Mouse (Mus musculus): ENCODE results near the gene Nomo1. TPM values are rescaled to one million over a fixed set of nuclear protein-coding genes. Genes with fewer than 3 reads are reported as not detected.

Nomo1 gene
- polyA plus RNA-seq, 1 experiment from 2014 or later: 26.8 TPM

DNA sequence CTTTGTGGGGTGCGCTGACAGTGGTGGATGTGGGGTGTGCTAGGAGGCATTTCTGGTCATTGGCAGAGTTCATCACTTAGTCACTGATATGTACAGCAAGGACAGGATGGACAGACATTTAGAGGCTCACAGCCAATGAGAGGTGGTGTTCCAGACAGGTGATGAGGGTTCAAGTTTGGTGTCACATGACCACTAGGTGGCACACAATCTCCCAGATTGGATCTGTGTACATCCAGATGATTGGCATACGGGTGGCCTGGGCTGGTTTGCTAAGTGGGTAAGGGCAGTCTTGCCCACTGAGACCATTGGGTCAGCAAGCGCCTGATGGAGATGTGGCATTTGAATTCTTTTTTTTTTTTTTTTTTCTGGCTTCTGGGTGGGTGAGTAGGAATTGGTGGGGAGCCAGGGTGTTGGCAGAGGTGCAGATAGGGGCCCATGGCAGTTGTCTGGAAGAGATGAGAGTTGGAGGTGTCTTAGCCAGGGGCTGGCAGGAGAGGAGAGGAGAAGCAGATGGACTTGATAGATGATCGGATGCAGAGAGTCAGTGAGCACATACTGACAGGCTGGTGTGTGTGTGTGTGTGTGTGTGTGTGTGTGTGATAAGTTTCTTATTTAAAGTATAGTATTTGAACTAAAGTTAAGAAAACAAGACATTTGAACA lies 18.8 kb downstream of the Nomo1 start:
- H3K9me3 ChIP-seq: no peaks in the 10 kb centered on the region
- no peak overlapping the region for H3K27ac ChIP-seq (replicated peaks)
- no peak for DNase-seq (ENCODE audit: low spot score)
- H3K27me3 ChIP-seq (replicated peaks; ENCODE audit: low read depth, poor library complexity, severe bottlenecking): no peaks in the 10 kb centered on the region
- no peak overlapping the region for H3K4me3 ChIP-seq
- H3K4me1 ChIP-seq: no peaks in the 10 kb centered on the region
- 92% methylated on average over 4 of the region's 4 CpGs for WGBS
- peaks cover 92% of the 10 kb centered on the region for H3K36me3 ChIP-seq (replicated peaks)

DNA sequence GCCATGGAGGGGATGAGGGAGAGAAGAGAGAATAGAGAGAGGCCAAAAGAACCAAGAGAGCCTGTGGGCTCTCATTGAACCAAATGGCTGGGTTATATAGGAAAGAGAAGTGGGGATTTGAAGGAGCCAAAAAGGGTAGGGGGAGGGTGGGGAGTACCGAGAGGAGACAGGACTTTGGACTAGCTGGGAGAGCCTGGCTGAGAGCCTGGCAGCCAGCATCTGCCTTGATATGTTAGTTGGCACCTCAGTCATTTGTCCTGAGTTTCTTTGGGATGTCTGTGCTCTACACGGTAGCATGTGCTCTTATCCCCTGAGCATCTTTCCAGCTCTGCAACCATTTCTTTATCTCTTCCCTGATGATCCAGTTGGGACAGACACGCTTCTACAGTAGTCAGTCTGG lies 20.1 kb downstream of the Nomo1 start:
- Histone ChIP-seq H3K4me3 (no peak overlapping the region), H3K27ac (replicated peaks) (no peak overlapping the region), H3K4me1 (no peaks in the 10 kb centered on the region), H3K9me3 (no peaks in the 10 kb centered on the region), H3K36me3 (replicated peaks) (peaks cover 92% of the 10 kb centered on the region), H3K27me3 (replicated peaks; ENCODE audit: low read depth, poor library complexity, severe bottlenecking) (no peaks in the 10 kb centered on the region)
- WGBS: 90% methylated on average over 3 of the region's 3 CpGs
- no peak for DNase-seq (ENCODE audit: low spot score)

DNA sequence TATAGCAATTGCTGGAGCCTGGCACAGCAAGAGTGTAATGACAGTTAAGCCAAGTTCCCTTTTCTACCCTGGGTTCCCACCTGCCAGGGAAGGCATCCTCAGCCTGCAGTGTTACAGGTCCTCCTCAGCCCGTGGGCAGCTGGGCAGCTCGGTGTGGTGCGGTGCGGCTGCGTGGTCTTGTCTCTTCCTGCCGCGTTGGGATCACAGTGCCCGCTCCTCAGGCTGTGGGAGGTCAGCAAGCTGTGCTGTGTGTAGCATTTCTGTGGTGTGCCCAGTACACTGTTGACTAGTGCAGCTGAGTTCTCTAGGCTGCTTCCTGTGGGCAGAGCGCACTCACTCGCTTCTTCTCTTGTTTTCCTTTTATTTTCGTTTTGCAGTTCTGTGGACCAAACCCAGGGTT lies 25.4 kb downstream of the Nomo1 start:
- Histone ChIP-seq H3K4me3 (no peak overlapping the region), H3K27ac (replicated peaks) (no peak overlapping the region), H3K36me3 (replicated peaks) (peaks cover 99% of the 10 kb centered on the region), H3K27me3 (replicated peaks; ENCODE audit: low read depth, poor library complexity, severe bottlenecking) (no peaks in the 10 kb centered on the region), H3K9me3 (no peaks in the 10 kb centered on the region), H3K4me1 (peaks cover 8% of the 10 kb centered on the region; the same call in 1 of the 2 replicates)
- WGBS: 92% methylated on average over 11 of the region's 11 CpGs
- no peak for DNase-seq (ENCODE audit: low spot score)

DNA sequence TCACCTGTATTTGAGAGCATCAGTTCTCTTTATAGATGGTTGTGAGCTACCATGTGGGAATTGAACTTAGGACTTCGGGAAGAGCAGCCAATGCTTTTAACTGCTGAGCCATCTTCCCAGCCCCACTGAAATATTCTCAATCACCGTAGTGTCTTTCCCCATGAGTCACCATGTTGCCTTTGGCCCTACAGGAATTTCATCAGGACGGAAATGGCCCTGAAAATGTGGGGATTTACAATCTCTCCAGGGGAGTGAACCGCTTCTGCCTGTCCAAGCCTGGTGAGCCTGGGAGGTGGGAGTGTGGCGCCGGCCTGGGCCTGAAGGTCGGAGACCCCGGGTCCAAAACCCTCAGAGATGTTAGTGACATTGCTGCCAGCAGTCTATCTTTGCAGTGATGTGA lies 27.2 kb downstream of the Nomo1 start:
- no peak for DNase-seq (ENCODE audit: low spot score)

DNA sequence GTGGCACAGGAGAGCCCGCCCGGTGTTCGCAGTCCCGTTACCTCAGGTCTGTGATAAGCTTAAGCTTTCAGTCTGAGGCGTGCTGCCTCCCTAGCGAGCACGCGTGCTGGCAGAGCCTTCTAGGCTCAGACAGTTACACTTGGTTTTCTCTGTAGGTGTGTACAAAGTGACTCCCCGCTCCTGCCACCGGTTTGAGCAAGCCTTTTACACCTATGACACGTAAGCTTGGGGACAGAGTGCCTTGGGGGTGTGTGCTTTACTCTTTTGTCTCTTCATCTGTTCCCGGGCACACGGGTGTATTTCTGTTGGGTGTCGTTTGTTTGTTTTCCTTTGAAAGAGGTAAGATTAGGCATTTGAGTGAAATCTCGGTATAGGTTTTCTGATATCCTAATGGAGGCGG lies 28.1 kb downstream of the Nomo1 start:
- Histone ChIP-seq H3K36me3 (replicated peaks) (peaks cover 99% of the 10 kb centered on the region), H3K27ac (replicated peaks) (no peak overlapping the region), H3K4me1 (peaks cover 8% of the 10 kb centered on the region; the same call in 1 of the 2 replicates), H3K27me3 (replicated peaks; ENCODE audit: low read depth, poor library complexity, severe bottlenecking) (no peaks in the 10 kb centered on the region), H3K9me3 (no peaks in the 10 kb centered on the region), H3K4me3 (no peak overlapping the region)
- DNase-seq (ENCODE audit: low spot score): no peak
- WGBS: 95% methylated on average over 16 of the region's 16 CpGs

More for the DNA sequence above, 27.2 kb downstream of the Nomo1 start:
- Histone ChIP-seq H3K27ac (replicated peaks) (no peak overlapping the region), H3K36me3 (replicated peaks) (peaks cover 99% of the 10 kb centered on the region), H3K27me3 (replicated peaks; ENCODE audit: low read depth, poor library complexity, severe bottlenecking) (no peaks in the 10 kb centered on the region), H3K4me3 (no peak overlapping the region), H3K9me3 (no peaks in the 10 kb centered on the region), H3K4me1 (peaks cover 8% of the 10 kb centered on the region; the same call in 1 of the 2 replicates)
- 91% methylated on average over 8 of the region's 8 CpGs for WGBS

DNA sequence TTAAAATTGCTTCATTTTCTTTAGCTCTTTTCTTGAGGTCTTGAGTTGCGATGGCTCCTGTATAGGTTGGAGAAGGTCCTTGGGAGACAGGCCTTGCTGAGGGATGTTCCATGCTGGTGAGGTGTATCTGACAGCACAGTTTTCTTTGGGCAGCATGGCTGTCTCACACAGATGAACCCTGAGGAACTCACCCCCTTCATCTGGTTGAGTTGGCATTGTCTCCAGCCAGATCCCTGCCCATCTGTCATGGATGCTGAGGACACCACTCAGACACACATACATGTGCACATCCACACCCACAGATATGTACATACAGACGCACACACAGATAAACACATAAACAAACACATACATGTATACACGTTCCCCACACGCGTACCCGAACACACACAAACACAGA lies 29.8 kb downstream of the Nomo1 start:
- no peak overlapping the region for H3K4me3 ChIP-seq
- no peak overlapping the region for H3K27ac ChIP-seq (replicated peaks)
- peaks cover 99% of the 10 kb centered on the region for H3K36me3 ChIP-seq (replicated peaks)
- no peaks in the 10 kb centered on the region for H3K9me3 ChIP-seq
- no peak for DNase-seq (ENCODE audit: low spot score)
- peaks cover 8% of the 10 kb centered on the region; the same call in 1 of the 2 replicates for H3K4me1 ChIP-seq
- no peaks in the 10 kb centered on the region for H3K27me3 ChIP-seq (replicated peaks; ENCODE audit: low read depth, poor library complexity, severe bottlenecking)
- 92% methylated on average over 6 of the region's 6 CpGs for WGBS

DNA sequence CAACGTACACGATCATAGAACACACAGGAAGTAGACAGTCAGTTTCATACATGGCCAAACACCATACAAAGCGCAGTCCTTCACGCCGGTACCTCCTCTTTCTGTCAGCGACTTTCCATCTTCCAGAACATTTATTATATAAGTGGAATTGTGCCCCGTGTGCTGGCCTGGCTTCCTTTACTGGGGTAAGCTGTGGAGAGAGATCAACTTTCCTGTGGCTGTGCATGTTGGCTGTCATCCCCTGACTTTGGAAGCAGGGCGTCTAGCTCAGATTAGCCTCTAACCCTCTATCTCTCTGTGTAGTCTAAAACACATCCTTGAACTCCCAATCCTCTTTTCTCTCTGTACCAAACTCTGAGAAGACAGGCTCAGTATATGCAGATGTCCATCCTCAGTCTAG lies 35.3 kb downstream of the Nomo1 start:
- no peak for DNase-seq (ENCODE audit: low spot score)
- 94% methylated on average over 8 of the region's 8 CpGs for WGBS
- Histone ChIP-seq H3K9me3 (no peaks in the 10 kb centered on the region), H3K4me3 (no peak overlapping the region), H3K27me3 (replicated peaks; ENCODE audit: low read depth, poor library complexity, severe bottlenecking) (no peaks in the 10 kb centered on the region), H3K36me3 (replicated peaks) (peaks cover 99% of the 10 kb centered on the region), H3K4me1 (no peaks in the 10 kb centered on the region), H3K27ac (replicated peaks) (no peak overlapping the region)

DNA sequence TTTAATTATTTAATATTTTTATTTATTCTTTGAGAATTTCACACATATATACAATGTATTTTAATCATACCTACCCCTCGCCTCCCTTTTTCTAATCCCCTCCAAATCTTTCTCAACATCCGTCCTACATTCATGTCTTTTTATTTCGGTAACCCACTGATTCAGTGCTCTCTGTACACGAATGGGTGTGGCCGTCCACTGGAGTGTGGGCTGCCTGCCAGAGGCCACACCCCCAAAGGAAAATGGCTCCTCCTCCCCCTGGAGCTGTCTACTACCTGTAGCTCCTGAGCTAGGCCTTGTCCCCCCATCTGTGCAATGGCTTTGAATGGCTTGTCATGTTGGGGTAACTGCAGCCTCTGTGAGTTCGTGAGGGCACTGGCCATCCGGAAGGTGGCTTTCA lies 43.3 kb downstream of the Nomo1 start:
- no peaks in the 10 kb centered on the region for H3K9me3 ChIP-seq
- no peak for DNase-seq (ENCODE audit: low spot score)
- H3K4me1 ChIP-seq: no peaks in the 10 kb centered on the region
- no peak overlapping the region for H3K4me3 ChIP-seq
- H3K27ac ChIP-seq (replicated peaks): no peak overlapping the region
- 92% methylated on average over 7 of the region's 7 CpGs for WGBS
- H3K27me3 ChIP-seq (replicated peaks; ENCODE audit: low read depth, poor library complexity, severe bottlenecking): no peaks in the 10 kb centered on the region
- peaks cover 97% of the 10 kb centered on the region for H3K36me3 ChIP-seq (replicated peaks)

DNA sequence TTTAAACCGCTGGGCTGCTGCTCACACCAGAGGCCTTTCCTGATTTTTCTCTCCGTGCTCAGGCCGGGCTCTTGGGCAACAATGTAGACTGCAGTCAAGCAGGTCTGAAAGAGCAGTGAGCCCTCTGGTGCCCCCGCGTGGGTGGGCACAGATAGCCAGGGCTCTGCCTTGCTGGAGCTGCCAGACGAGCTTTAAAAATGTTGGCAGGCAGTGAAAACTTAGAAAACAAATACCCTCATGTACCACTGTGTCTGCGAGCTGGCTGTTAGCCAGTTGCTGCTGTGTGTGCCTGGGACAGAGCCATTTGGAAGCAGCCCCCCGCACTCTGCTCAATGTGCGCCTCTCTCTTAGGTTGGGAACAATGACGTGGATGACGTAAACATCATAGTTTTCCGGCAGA lies 44.2 kb downstream of the Nomo1 start:
- no peak for DNase-seq (ENCODE audit: low spot score)
- WGBS: 93% methylated on average over 12 of the region's 12 CpGs
- H3K27me3 ChIP-seq (replicated peaks; ENCODE audit: low read depth, poor library complexity, severe bottlenecking): no peaks in the 10 kb centered on the region
- no peaks in the 10 kb centered on the region for H3K4me1 ChIP-seq
- no peaks in the 10 kb centered on the region for H3K9me3 ChIP-seq
- H3K36me3 ChIP-seq (replicated peaks): peaks cover 97% of the 10 kb centered on the region
- H3K4me3 ChIP-seq: no peak overlapping the region
- H3K27ac ChIP-seq (replicated peaks): no peak overlapping the region

DNA sequence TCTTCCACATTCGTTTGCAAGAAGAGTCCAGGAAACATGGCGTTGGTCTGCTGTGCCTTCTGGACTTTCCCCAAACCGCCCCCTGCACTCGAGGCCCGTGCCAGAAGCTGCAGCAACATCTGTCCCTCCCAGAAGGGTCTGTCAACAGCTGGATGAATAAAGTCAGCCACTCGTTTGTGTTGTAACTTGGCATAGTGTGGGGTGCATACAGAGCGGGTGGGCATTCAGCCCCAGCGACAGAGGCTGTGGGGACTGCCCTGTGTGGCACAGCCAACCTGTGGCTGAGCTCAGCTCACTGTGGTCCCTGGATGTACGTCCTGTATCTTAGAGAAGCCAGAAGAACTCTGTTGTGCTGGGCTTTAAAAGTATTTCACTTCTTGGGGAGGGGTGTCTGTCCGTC lies 50.5 kb downstream of the Nomo1 start:
- H3K36me3 ChIP-seq (replicated peaks): peaks cover 63% of the 10 kb centered on the region
- peaks cover 6% of the 10 kb centered on the region; the same call in 1 of the 2 replicates for H3K9me3 ChIP-seq
- no peak for DNase-seq (ENCODE audit: low spot score)
- H3K27me3 ChIP-seq (replicated peaks; ENCODE audit: low read depth, poor library complexity, severe bottlenecking): no peaks in the 10 kb centered on the region
- WGBS: 89% methylated on average over 10 of the region's 10 CpGs
- H3K4me3 ChIP-seq: no peak overlapping the region
- H3K4me1 ChIP-seq: no peaks in the 10 kb centered on the region
- H3K27ac ChIP-seq (replicated peaks): no peak overlapping the region

DNA sequence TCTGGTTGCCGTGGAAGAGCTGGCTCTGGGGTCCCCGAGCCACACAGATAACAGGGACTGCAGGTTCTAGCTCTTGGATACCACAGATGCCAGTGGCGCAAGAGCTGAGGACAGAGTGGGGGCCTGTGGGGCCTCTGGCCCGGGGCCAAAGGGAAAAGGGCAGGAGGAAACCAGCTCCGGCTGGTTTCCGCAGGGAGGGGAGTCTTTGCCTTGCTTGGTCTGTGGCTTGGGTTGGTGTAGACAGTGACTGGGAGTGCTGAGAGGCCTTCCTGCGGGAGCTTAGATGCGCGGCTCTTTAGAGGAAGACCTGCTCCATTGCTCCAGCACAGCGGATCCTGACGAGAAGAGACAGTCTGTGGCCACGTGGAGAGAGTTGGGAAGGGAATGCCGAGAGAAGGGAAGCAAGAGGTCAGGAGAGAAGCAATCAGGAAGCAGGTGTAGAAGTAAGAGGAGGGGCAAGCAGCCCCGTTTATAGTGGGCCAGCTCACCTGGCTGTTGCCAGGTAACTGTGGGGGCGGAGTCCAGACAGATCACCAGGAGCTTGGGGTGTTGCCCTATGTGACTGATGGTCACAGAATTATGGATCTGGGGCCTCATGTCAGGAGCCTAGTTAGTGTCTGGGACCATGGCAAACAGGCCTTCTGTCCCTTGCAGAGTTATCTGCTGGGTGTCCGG lies 51.5 kb downstream of the Nomo1 start:
- 78% methylated on average over 16 of the region's 16 CpGs for WGBS
- Histone ChIP-seq H3K4me1 (no peaks in the 10 kb centered on the region), H3K4me3 (no peak overlapping the region), H3K27ac (replicated peaks) (no peak overlapping the region), H3K27me3 (replicated peaks; ENCODE audit: low read depth, poor library complexity, severe bottlenecking) (no peaks in the 10 kb centered on the region), H3K36me3 (replicated peaks) (peaks cover 54% of the 10 kb centered on the region), H3K9me3 (peaks cover 6% of the 10 kb centered on the region; the same call in 1 of the 2 replicates)
- DNase-seq (ENCODE audit: low spot score): no peak

DNA sequence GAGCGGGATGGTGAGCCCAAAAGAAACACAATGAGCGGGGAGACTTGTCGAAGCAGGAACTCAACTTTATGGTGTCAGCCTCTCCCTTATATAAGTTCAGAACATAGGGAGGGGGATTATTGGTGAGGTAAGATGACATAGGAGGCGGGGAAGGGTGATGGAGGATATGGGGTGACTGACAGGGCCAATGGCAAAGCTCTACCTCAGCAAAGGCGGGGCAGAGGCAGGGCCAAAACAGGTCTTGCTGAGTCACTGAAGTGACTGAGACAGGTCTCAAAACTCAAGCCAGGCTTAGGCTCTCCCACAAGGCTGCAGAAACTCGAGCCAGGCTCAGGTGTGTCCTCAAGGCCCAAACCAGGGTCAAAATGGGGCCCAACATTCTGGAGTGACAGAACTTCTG lies 52.9 kb downstream of the Nomo1 start:
- Histone ChIP-seq H3K27me3 (replicated peaks; ENCODE audit: low read depth, poor library complexity, severe bottlenecking) (no peaks in the 10 kb centered on the region), H3K4me1 (no peaks in the 10 kb centered on the region), H3K4me3 (no peak overlapping the region), H3K36me3 (replicated peaks) (peaks cover 40% of the 10 kb centered on the region), H3K27ac (replicated peaks) (no peak overlapping the region), H3K9me3 (peaks cover 6% of the 10 kb centered on the region; the same call in 1 of the 2 replicates)
- no peak for DNase-seq (ENCODE audit: low spot score)
- WGBS: 87% methylated on average over 6 of the region's 6 CpGs

DNA sequence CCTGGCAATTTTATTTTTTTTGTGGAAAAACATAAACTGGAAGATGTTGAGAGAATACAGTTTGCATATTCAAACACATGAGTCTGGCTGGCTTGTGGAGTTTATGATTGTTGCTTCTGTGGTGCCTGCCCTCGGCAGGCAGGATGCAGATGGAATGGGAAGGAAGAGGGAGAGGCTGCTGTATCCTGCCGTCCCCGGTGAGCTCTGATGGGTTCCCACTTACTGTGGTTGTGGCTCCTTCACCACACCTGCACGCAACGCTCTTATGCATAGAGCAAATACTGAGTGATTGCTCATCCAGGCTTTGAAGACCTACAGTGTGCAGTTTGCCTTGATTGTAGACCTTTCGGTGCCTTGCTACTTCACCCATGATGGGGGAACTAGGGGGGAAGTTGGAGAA lies 54.7 kb downstream of the Nomo1 start:
- Histone ChIP-seq H3K9me3 (peaks cover 6% of the 10 kb centered on the region; the same call in 1 of the 2 replicates), H3K27ac (replicated peaks) (no peak overlapping the region), H3K4me3 (no peak overlapping the region), H3K27me3 (replicated peaks; ENCODE audit: low read depth, poor library complexity, severe bottlenecking) (peaks cover 7% of the 10 kb centered on the region), H3K36me3 (replicated peaks) (peaks cover 21% of the 10 kb centered on the region), H3K4me1 (peaks cover 5% of the 10 kb centered on the region; the same call in 1 of the 2 replicates)
- 87% methylated on average over 6 of the region's 6 CpGs for WGBS
- DNase-seq (ENCODE audit: low spot score): no peak
